Mouse (Mus musculus) erythroblast, embryonic 14.5 days (primary cell): ENCODE measurements around the gene Nmt2.

Source experiments
- GATA1 ChIP-seq: IDR thresholded peaks from 2 replicates; pipeline ENCODE4 v1.6.1; 2012; ENCODE audit warnings: low read length, inconsistent platforms, mixed read lengths
- TAL1 ChIP-seq: IDR thresholded peaks from 3 replicates; pipeline ENCODE4 v1.6.1; 2012; ENCODE audit warnings: low read length, inconsistent platforms, mixed read lengths

DNA sequence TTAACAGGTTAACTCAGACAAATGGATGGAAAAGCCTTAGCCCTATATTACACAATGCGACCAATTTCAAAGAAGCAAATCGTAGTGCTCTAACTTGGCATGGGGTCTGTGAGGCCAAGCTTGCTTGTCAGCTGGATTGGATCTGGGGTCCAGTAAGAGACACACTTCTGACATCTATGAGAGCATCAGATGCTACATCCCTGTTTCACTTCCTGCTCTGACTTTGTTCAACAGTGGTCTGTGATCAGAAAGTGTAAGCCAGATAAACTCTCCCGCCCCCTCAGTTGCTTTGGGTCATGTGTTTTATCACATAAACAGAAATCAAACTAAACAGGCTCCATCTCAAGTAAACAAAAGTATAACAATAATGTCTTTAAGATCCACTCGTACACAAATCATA is 64.4 kb downstream of the Nmt2 start:
- TF ChIP-seq GATA1 (no peak), TAL1 (no peak)
